In genomic region chr2:160336053-160336452, GRCm38 (mm10) we compare ENCODE assay signal across 22 mouse cellular contexts. TPM values are rescaled to one million over a fixed set of nuclear protein-coding genes. Genes with fewer than 3 reads are reported as not detected.
A peak's percentile ranks its signal among the peaks of the same experiment; 100 is the strongest.
DNase-seq lines count a peak whose midpoint lies in the region; ATAC-seq lines count a peak whose summit lies in the region.
"Had no signal": no experiment of that assay in that cellular context is flagged by ENCODE, and none has a peak within 500 bp of the region (broad histone marks: within the 10 kb centered on the region; RNA-seq: fewer than 3 reads in every experiment).

No protein-coding gene starts in this region.

- 68% methylated on average over 2 of the region's 2 CpGs for WGBS in forebrain, embryonic 15.5 days

- H3K27me3 ChIP-seq in forebrain, embryonic 15.5 days = no peaks in the 10 kb centered on the region
- H3K27me3 ChIP-seq: embryonic facial prominence, embryonic 12.5 days had no signal

- H3K4me2 ChIP-seq in forebrain, embryonic 15.5 days (replicated peaks) = no peak overlapping the region
- H3K4me2 ChIP-seq: embryonic facial prominence, embryonic 12.5 days; heart, embryonic 11.5 days; heart, embryonic 15.5 days; hindbrain, embryonic 13.5 days had no signal

- no peak overlapping the region for H3K9ac ChIP-seq in forebrain, embryonic 15.5 days (replicated peaks)
- H3K9ac ChIP-seq: embryonic facial prominence, embryonic 12.5 days; heart, embryonic 15.5 days; hindbrain, embryonic 13.5 days had no signal

- peak; percentile 47 for DNase-seq in gastrocnemius, postnatal 25 days
- no peak for DNase-seq in gastrocnemius, postnatal 36 days
- DNase-seq in adrenal gland, adult (ENCODE audit: inconsistent age in 2 of 2, low spot score in 1 of 2) = no peak
- DNase-seq: adrenal gland, postnatal 14 days; cerebellum, adult 18-20 months; cerebellum, adult 9-11 months; embryo, embryonic 11 days; heart, adult 2 months; heart, postnatal 14 days; kidney, adult 11 months had no signal

- no peaks in the 10 kb centered on the region for H3K36me3 ChIP-seq in forebrain, embryonic 15.5 days
- H3K36me3 ChIP-seq: embryonic facial prominence, embryonic 12.5 days; G1E; heart, embryonic 15.5 days; hindbrain, embryonic 13.5 days had no signal

- H3K4me1 ChIP-seq in forebrain, embryonic 15.5 days = peaks cover 6% of the 10 kb centered on the region; the same call in 1 of the 2 replicates
- H3K4me1 ChIP-seq: embryonic facial prominence, embryonic 12.5 days; hindbrain, embryonic 13.5 days had no signal

- no peak overlapping the region for H3K4me3 ChIP-seq in forebrain, embryonic 15.5 days
- H3K4me3 ChIP-seq: embryonic facial prominence, embryonic 12.5 days; heart, adult 2 months; heart, embryonic 15.5 days; hindbrain, embryonic 13.5 days had no signal

- no peaks in the 10 kb centered on the region for H3K9me3 ChIP-seq in forebrain, embryonic 15.5 days
- H3K9me3 ChIP-seq: embryonic facial prominence, embryonic 12.5 days; heart, embryonic 15.5 days; hindbrain, embryonic 13.5 days had no signal

- ATAC-seq in common myeloid progenitor, adult 5-6 weeks (replicated peaks; ENCODE audit: low read depth, poor library complexity, severe bottlenecking) = 0 out of 2 replicates have a peak, but pooled peaks have one; percentile 1
- ATAC-seq in megakaryocyte progenitor cell, adult 5-6 weeks (replicated peaks; ENCODE audit: poor library complexity) = peak; percentile 16; the same call in 1 of the 2 replicates
- no peak for ATAC-seq in forebrain, embryonic 15.5 days (replicated peaks)
- ATAC-seq: forebrain, embryonic 16.5 days; hindbrain, postnatal 0 days had no signal

- H3K27ac ChIP-seq in forebrain, embryonic 15.5 days (replicated peaks) = no peak overlapping the region
- H3K27ac ChIP-seq: embryonic facial prominence, embryonic 12.5 days; heart, adult 2 months; heart, embryonic 15.5 days; hindbrain, embryonic 13.5 days; hindbrain, postnatal 0 days had no signal

- intact Hi-C loops in gastrocnemius, postnatal 36 days (cut with DNase I) = no loop called here

RNA-seq across cellular contexts. Expression of gene Gm826, which starts 2.1 kb away (rescaled TPM):
- total RNA-seq in gastrocnemius, postnatal 25 days (2021) = 1 to 10 TPM; 2.3 to 3.0 TPM
- 1 to 10 TPM; 3.0 to 3.4 TPM for total RNA-seq in gastrocnemius, postnatal 36 days (2021)
- total RNA-seq in common myeloid progenitor, adult 5-6 weeks (2017) = not detected in 2 replicates
- not detected in 2 replicates for total RNA-seq in megakaryocyte progenitor cell, adult 5-6 weeks (2015)
- total RNA-seq in megakaryocyte progenitor cell, adult 5-6 weeks (2017) = not detected in 2 replicates
- 0.24 TPM in 2 replicates for polyA plus RNA-seq in forebrain, embryonic 15.5 days (2015; fragmentation: Nextera tagmentation; extraction: Ambion mirVana)
- total RNA-seq: G1E; hematopoietic stem cell, adult 5-6 weeks had no signal
- polyA plus RNA-seq: embryonic facial prominence, embryonic 12.5 days; forebrain, embryonic 11.5 days; forebrain, embryonic 16.5 days; G1E; hindbrain, embryonic 13.5 days; hindbrain, postnatal 0 days had no signal

RNA-seq across cellular contexts. Expression of gene Mafb, which starts 30.8 kb away (rescaled TPM):
- total RNA-seq in gastrocnemius, postnatal 25 days (2021) = 10 to 100 TPM; 17.0 to 42.9 TPM
- total RNA-seq in gastrocnemius, postnatal 36 days (2021) = 10 to 100 TPM; 20.6 to 34.2 TPM
- total RNA-seq in common myeloid progenitor, adult 5-6 weeks (2017) = not detected in 2 replicates
- 0.39 and 0.83 TPM in 2 replicates for total RNA-seq in megakaryocyte progenitor cell, adult 5-6 weeks (2015)
- 0.08 and 0.14 TPM in 2 replicates for total RNA-seq in megakaryocyte progenitor cell, adult 5-6 weeks (2017)
- polyA plus RNA-seq in forebrain, embryonic 15.5 days (2015; fragmentation: Nextera tagmentation; extraction: Ambion mirVana) = 13.5 and 16.2 TPM in 2 replicates
- polyA plus RNA-seq: G1E had no signal

Comparison
In these comparisons a context has a peak if more than half of its experiments do, and no peak if none do; other contexts are left out.
1. RNA of gene Mafb, which starts 30.8 kb away (total RNA-seq): 17.0 to 42.9 TPM in gastrocnemius, postnatal 25 days and 20.6 to 34.2 TPM in gastrocnemius, postnatal 36 days; 0.08 to 0.83 TPM in megakaryocyte progenitor cell, adult 5-6 weeks and not detected in common myeloid progenitor, adult 5-6 weeks; every median in the first group is over 4 times any median in the second.